Mouse (Mus musculus) intestine, embryonic 16.5 days (tissue): Measurements from ENCODE around the gene Spata17. TPM values are rescaled to one million over a fixed set of nuclear protein-coding genes. Genes with fewer than 3 reads are reported as not detected.

ENCODE experiments used
- ATAC-seq: fragments of 200-750 bp; cut with Nextera tagmentation; 2 replicates; pipeline ENCODE4 v1.8.0; 2017; ENCODE audit warnings: moderate TSS enrichment, moderate library complexity
- H3K27ac ChIP-seq: fragments of 300-500 bp; sonication (generic); 2 replicates; pipeline ENCODE4 v1.5.1; 2014; ENCODE audit warnings: mild to moderate bottlenecking, low read length
- H3K27me3 ChIP-seq: fragments of 300-500 bp; sonication (generic); replicated peaks from 2 replicates; pipeline ENCODE4 v1.6.1; 2014; ENCODE audit warnings: low read length, control low read depth, mixed read lengths; ENCODE audit not compliant: control insufficient read depth, insufficient read depth
- H3K36me3 ChIP-seq: fragments of 300-500 bp; sonication (generic); 2 replicates; pipeline ENCODE4 v1.6.1; 2014; ENCODE audit warnings: low read length, control low read depth; ENCODE audit not compliant: control insufficient read depth, insufficient read depth
- H3K4me1 ChIP-seq: fragments of 300-500 bp; sonication (generic); 2 replicates; pipeline ENCODE4 v1.6.1; 2014; ENCODE audit warnings: low read length, control low read depth, mixed read lengths; ENCODE audit not compliant: control insufficient read depth, insufficient read depth
- H3K4me2 ChIP-seq: fragments of 300-500 bp; sonication (generic); 2 replicates; pipeline ENCODE4 v1.6.1; 2014; ENCODE audit warnings: low read depth, low read length, control low read depth
- H3K4me3 ChIP-seq: fragments of 300-500 bp; sonication (generic); 2 replicates; pipeline ENCODE4 v1.5.1; 2014; ENCODE audit warnings: mild to moderate bottlenecking, low read length
- H3K9ac ChIP-seq: fragments of 300-500 bp; sonication (generic); 2 replicates; pipeline ENCODE4 v1.6.1; 2014; ENCODE audit warnings: low read depth, low read length
- H3K9me3 ChIP-seq: fragments of 300-500 bp; sonication (generic); 2 replicates; pipeline ENCODE4 v1.6.1; 2016; ENCODE audit warnings: low read length, control low read depth; ENCODE audit not compliant: control insufficient read depth
- WGBS: fragments of 180-500 bp; shearing (Covaris S2); extraction: QIAGEN DNeasy Blood & Tissue Kit; methylation state at CpG from one replicate; pipeline ENCODE4 v1.1.7; 2014; 5-methylcytosine and 5-hydroxymethylcytosine counted together
- polyA plus RNA-seq: library from polyadenylated mRNA; unstranded; fragments of >200 nt; fragmentation: Nextera tagmentation; extraction: Ambion mirVana; gene quantifications from 2 replicates; pipeline ENCODE4 v1.2.1, GENCODE M21; 2015

Gene Spata17
- 0.91 and 1.6 TPM in 2 replicates for polyA plus RNA-seq

DNA sequence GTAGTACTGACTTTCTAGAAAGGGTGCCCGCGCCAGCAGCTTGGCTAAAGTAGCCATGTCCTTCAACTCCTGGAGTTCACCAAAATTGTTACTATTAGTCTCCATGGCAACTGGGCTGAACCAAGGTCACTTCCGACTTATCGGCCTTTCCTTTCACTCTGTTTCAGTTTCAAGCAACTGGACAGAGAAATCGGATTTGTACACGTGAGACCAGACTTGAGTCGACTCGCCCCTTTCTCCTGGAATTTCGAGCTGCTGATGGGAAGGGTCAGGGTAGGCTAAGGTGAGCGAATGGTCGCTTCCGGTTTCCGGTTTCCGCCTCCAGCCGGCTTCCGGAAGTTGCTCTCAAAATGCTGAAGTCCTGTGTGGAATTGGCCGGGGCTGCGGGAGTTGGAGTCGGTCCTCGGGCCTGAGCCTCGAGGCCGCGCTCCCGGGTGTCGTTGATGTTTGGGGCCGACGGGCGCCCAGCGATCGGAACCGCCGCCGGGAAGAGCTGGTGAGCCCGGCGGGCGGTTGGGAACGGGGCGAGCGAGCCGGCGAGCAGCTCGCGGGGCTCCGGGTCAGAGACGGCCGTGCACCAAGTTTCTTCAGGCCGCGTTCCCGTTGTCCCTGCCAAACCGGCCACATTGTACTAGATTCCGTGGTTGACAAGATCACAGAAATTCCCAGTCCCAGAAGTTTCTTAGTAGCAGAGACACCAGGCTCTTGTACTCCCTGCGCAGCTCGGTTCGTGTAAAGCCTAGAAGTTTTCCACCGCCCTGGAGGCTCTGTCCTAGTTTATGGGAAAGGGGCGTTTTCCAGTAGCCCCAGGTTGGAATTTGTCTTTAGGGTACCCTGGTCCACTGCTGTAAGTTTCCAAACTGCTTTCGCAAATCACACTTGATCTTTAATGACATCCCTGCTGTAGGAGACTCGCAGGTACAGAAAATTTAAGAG, at the start of gene Spata17, which contains the start of gene Gpatch2:
Gene Spata17, minus strand, starts transcription at position 285 of the 936 bp plus-strand sequence.
Gene Gpatch2, plus strand, starts transcription at position 328 of the 936 bp plus-strand sequence.
- no peaks in the 10 kb centered on the region; the same call in none of the 2 replicates for H3K4me1 ChIP-seq
- H3K9ac ChIP-seq: peak within 1 kb of the TSS; percentile 97
- H3K4me3 ChIP-seq: peak within 1 kb of the TSS; percentile 92
- no peaks in the 10 kb centered on the region for H3K27me3 ChIP-seq
- ATAC-seq: peak; percentile 85
- WGBS: under 1% methylated on average over 57 of the region's 58 CpGs
- no peaks in the 10 kb centered on the region for H3K36me3 ChIP-seq
- H3K4me2 ChIP-seq: peak within 1 kb of the TSS; percentile 74
- no peaks in the 10 kb centered on the region for H3K9me3 ChIP-seq
- H3K27ac ChIP-seq: peak within 1 kb of the TSS; percentile 78

DNA sequence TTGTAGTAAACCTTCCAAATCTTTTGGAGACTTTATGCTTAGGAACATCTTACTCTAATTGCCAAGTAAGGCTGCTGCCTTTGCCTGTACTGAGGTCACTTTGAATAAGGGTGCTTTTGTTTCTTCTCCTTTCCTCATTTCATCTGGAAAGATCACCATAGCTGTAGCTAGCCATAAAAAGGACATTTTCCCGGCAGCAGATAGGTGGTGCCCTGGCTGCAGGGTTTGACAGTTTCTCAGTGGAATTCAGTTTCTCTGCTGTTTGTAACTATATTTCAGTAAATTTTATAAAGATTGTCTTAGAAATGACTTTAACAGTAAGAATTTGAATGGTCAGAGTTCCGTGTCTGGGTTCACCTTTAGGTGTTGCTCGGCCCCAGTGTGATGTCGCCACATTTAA, 43.5 kb upstream of the Spata17 start:
- no peaks in the 10 kb centered on the region for H3K9me3 ChIP-seq
- no peaks in the 10 kb centered on the region for H3K4me1 ChIP-seq
- ATAC-seq: no peak
- H3K27ac ChIP-seq: no peak overlapping the region
- no peaks in the 10 kb centered on the region for H3K27me3 ChIP-seq
- no peaks in the 10 kb centered on the region for H3K36me3 ChIP-seq
- H3K4me3 ChIP-seq: no peak overlapping the region
- H3K9ac ChIP-seq: no peak overlapping the region
- no peak overlapping the region for H3K4me2 ChIP-seq
- 82% methylated on average over 4 of the region's 4 CpGs for WGBS

DNA sequence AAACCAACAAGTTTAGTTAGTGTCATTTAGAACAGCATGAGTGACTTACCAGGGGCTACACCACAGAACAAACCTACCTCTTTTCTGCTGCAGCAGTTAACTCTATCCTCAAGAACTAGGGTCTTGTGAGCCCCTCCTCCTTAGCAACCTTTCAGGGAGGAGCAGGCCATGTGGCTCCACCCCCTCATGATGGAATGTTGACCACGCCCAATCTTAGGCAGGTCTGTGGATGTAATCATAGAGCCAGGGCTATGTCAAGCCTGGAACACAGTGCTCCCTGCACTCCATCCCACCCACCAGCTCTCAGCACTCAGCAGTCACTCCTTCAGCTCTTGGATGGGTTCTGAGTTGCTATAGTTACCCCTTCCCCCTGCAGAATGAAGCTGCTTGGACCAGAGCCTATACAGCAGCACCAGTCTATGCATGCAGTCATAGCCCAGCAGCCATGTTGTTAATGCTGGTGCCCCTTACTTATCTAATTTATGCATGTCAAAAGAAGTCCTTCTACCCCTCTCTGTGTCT, 35.5 kb upstream of the Spata17 start:
- ATAC-seq: no peak
- Histone ChIP-seq H3K9ac (no peak overlapping the region), H3K36me3 (no peaks in the 10 kb centered on the region), H3K9me3 (no peaks in the 10 kb centered on the region), H3K27ac (no peak overlapping the region), H3K4me1 (no peaks in the 10 kb centered on the region), H3K4me2 (no peak overlapping the region), H3K4me3 (no peak overlapping the region), H3K27me3 (no peaks in the 10 kb centered on the region)
- WGBS: 95% methylated on average over 1 of the region's 1 CpGs

DNA sequence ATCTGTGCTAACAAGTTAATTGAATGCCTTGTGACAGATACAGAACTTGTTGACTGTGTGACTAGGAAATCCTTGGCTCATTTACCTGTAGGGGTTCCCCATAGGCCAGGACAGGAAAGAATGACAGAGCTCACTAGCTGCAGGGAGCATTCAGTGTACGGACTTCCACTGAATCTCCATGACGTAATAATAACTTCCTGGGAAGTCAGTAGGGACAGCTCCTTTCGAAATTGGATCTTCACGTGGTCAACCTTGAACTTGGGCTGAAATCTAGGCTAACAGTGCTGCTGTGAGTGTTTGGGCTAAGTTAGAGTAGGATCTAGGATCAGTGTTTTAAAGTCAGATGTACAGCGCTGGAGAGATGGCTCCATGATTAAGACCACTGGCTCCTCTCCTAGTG, 29.5 kb upstream of the Spata17 start:
- no peak for ATAC-seq
- Histone ChIP-seq H3K9ac (no peak overlapping the region), H3K27me3 (no peaks in the 10 kb centered on the region), H3K4me2 (no peak overlapping the region), H3K9me3 (no peaks in the 10 kb centered on the region), H3K27ac (no peak overlapping the region), H3K4me1 (0 out of 2 replicates have a peak, but pooled peaks cover 3% of the 10 kb centered on the region), H3K4me3 (no peak overlapping the region), H3K36me3 (no peaks in the 10 kb centered on the region)
- 83% methylated on average over 5 of the region's 5 CpGs for WGBS

DNA sequence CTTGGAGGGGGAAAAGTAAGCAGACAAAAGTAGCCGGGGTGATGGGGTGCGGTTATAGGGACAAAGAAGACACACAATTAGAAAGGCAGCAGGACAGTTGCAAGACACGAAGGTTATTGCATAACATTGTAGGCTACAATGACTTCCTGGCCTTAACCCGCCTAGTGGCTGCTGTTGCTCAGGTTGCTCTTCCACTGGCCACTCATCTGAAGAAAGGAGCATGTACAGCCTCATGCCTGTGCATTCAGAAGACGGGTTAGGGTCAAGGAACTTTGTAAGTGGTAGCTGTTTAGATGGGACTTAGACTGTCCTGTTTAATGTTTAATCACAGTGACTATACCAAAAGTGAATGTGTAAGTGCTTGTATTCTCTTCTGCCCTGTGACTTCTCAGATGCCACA, 26.1 kb upstream of the Spata17 start:
- Histone ChIP-seq H3K9me3 (no peaks in the 10 kb centered on the region), H3K27me3 (no peaks in the 10 kb centered on the region), H3K4me3 (no peak overlapping the region), H3K9ac (no peak overlapping the region), H3K4me1 (peaks cover 6% of the 10 kb centered on the region; the same call in 1 of the 2 replicates), H3K4me2 (no peak overlapping the region), H3K27ac (no peak overlapping the region), H3K36me3 (0 out of 2 replicates have a peak, but pooled peaks cover 3% of the 10 kb centered on the region)
- ATAC-seq: peak; percentile 60
- WGBS: 74% methylated on average over 5 of the region's 5 CpGs

DNA sequence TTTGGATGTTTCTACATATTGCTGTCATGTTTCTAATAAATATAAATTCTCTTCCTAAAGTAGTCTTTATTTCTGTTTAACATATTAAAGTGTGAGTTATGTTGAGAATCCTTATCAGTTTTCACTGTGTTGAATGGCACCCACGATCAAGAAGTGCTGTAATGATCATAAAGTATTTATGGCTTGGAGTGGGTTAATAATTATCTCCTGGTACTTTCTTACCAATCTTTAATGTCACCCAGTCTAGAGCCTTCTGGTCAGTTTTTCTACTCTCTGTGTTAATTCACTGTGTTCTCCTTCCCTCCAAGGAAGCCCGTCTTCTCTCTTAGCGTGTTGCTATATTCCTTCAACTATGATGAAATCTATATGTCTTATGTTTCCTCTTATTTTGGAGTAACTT, 25.0 kb upstream of the Spata17 start:
- WGBS: 63% methylated on average over 3 of the region's 3 CpGs
- peak; percentile 72 for ATAC-seq
- no peak overlapping the region for H3K4me2 ChIP-seq

DNA sequence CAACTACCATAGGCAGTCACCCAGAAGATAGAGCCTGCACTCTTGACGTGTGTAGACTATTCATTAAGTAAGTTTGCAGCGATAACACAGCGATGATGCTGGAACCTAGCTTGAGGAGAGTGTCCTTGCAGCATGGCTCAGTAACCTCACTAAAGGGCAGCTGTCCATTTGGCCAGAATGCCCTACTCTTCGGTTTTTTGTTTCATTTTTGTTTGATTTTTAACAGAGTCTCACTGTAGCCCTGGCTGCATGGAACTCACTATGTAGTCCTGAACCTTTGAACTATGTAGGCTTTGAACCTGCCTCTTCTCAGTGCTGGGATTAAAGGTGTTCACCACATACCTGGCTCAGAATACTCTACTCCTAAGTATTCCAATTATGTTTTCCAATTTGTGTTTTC, 22.8 kb upstream of the Spata17 start:
- Histone ChIP-seq H3K27ac (no peak overlapping the region), H3K9ac (no peak overlapping the region), H3K27me3 (no peaks in the 10 kb centered on the region), H3K4me3 (no peak overlapping the region), H3K4me2 (no peak overlapping the region), H3K36me3 (0 out of 2 replicates have a peak, but pooled peaks cover 3% of the 10 kb centered on the region), H3K9me3 (no peaks in the 10 kb centered on the region), H3K4me1 (peaks cover 8% of the 10 kb centered on the region; the same call in 1 of the 2 replicates)
- 88% methylated on average over 4 of the region's 4 CpGs for WGBS
- ATAC-seq: no peak

More for the DNA sequence above, 25.0 kb upstream of the Spata17 start:
- Histone ChIP-seq H3K27me3 (no peaks in the 10 kb centered on the region), H3K9ac (no peak overlapping the region), H3K4me3 (no peak overlapping the region), H3K36me3 (0 out of 2 replicates have a peak, but pooled peaks cover 3% of the 10 kb centered on the region), H3K27ac (no peak overlapping the region), H3K4me1 (peaks cover 8% of the 10 kb centered on the region; the same call in 1 of the 2 replicates), H3K9me3 (no peaks in the 10 kb centered on the region)

DNA sequence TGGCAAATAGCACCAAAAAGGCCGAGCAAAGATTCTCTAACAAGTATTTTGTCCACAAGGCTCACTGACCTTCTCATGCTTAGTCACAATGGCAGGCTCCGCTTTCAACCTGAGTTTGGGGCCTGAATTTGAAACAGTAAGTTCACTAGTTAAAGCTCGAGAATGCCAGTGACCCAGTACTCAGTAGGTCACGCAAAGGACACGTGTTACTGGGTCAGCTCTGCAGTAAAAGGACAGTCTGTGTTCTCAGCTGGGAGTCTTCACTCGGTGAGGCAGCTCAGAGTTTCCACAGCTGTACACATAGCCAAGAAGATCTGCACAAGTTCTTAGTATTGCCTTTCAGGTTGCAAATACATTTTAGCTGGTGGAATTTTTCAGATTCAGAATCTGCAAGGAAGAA, 21.0 kb upstream of the Spata17 start:
- ATAC-seq: no peak
- 69% methylated on average over 6 of the region's 6 CpGs for WGBS
- Histone ChIP-seq H3K27me3 (no peaks in the 10 kb centered on the region), H3K9me3 (no peaks in the 10 kb centered on the region), H3K4me3 (no peak overlapping the region), H3K9ac (no peak overlapping the region), H3K36me3 (0 out of 2 replicates have a peak, but pooled peaks cover 3% of the 10 kb centered on the region), H3K27ac (peak overlapping the region; percentile 28; the same call in 1 of the 2 replicates), H3K4me2 (no peak overlapping the region), H3K4me1 (peaks cover 7% of the 10 kb centered on the region; the same call in 1 of the 2 replicates)

DNA sequence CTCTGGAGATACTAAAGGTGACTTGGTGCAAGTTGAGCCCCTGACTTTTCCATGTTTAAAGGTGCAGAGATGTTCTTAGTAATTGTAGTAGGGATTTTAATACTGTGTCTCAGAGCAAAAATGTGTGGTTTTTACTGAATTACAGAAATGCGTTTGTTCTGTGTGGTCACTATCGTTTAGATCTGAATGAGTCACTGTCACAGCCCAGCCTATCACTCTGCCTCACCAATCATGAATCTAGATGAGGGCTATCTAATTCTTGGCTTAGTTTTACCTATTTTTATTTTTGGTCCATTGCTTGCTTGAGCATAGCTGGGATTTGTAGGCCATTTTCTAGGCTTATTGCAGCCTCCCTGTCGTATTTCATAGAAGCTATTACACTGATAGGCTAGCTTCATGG, 19.9 kb upstream of the Spata17 start:
- H3K9ac ChIP-seq: no peak overlapping the region
- no peak overlapping the region for H3K27ac ChIP-seq
- H3K4me2 ChIP-seq: no peak overlapping the region
- no peak for ATAC-seq
- H3K4me3 ChIP-seq: no peak overlapping the region
- WGBS: 87% methylated on average over 3 of the region's 3 CpGs
- no peaks in the 10 kb centered on the region for H3K27me3 ChIP-seq
- no peaks in the 10 kb centered on the region for H3K9me3 ChIP-seq
- 0 out of 2 replicates have a peak, but pooled peaks cover 3% of the 10 kb centered on the region for H3K36me3 ChIP-seq
- H3K4me1 ChIP-seq: peaks cover 6% of the 10 kb centered on the region; the same call in 1 of the 2 replicates
